Mouse (Mus musculus) lung, postnatal 25 days (tissue): ENCODE data around the gene Sec16a.

Experiments used
- DNase-seq: peaks from one replicate; pipeline ENCODE4 v3.0.0; 2022; ENCODE audit warnings: low spot score

Gene Sec16a

GRCm38 (mm10) chr2:26444946-26445665, at the start of gene Sec16a:
Sec16a (minus strand) TSS chr2:26445216.
- DNase-seq = peak; percentile 100

GRCm38 (mm10) chr2:26494396-26494795, 49.4 kb upstream of the Sec16a start:
- no peak for DNase-seq

GRCm38 (mm10) chr2:26493021-26493781, 48.2 kb upstream of the Sec16a start:
- DNase-seq = no peak

- DNase-seq = peak; percentile 63
Observed at GRCm38 (mm10) chr2:26490760-26491301, 45.8 kb upstream of the Sec16a start.

GRCm38 (mm10) chr2:26488535-26489135, 43.6 kb upstream of the Sec16a start:
- DNase-seq = no peak

GRCm38 (mm10) chr2:26487322-26488021, 42.5 kb upstream of the Sec16a start:
- no peak for DNase-seq

GRCm38 (mm10) chr2:26486835-26487321, 41.9 kb upstream of the Sec16a start:
- DNase-seq = no peak

GRCm38 (mm10) chr2:26486264-26486810, 41.3 kb upstream of the Sec16a start:
- no peak for DNase-seq

- no peak for DNase-seq
Observed at GRCm38 (mm10) chr2:26485710-26486109, 40.7 kb upstream of the Sec16a start.

- DNase-seq = no peak
Observed at GRCm38 (mm10) chr2:26485278-26485677, 40.3 kb upstream of the Sec16a start.

- DNase-seq = no peak
Observed at GRCm38 (mm10) chr2:26484169-26484568, 39.2 kb upstream of the Sec16a start.

- no peak for DNase-seq
Observed at GRCm38 (mm10) chr2:26483230-26483869, 38.3 kb upstream of the Sec16a start.

- no peak for DNase-seq
Observed at GRCm38 (mm10) chr2:26482824-26483223, 37.8 kb upstream of the Sec16a start.

GRCm38 (mm10) chr2:26481724-26482495, 36.9 kb upstream of the Sec16a start:
- no peak for DNase-seq

- DNase-seq = no peak
Observed at GRCm38 (mm10) chr2:26480911-26481310, 35.9 kb upstream of the Sec16a start.

- DNase-seq = no peak
Observed at GRCm38 (mm10) chr2:26478685-26479205, 33.7 kb upstream of the Sec16a start.

GRCm38 (mm10) chr2:26477911-26478310, 32.9 kb upstream of the Sec16a start:
- DNase-seq = no peak

- no peak for DNase-seq
Observed at GRCm38 (mm10) chr2:26475505-26476430, 30.8 kb upstream of the Sec16a start.
